Mouse (Mus musculus) midbrain, embryonic 11.5 days (tissue): Measurements from ENCODE around the gene Gins2. TPM values are rescaled to one million over a fixed set of nuclear protein-coding genes. Genes with fewer than 3 reads are reported as not detected.
A peak's percentile ranks its signal among the peaks of the same experiment; 100 is the strongest.

Experiments used
- ATAC-seq: fragments of 200-750 bp; cut with Nextera tagmentation; 2 replicates; pipeline ENCODE4 v1.8.0; 2017; ENCODE audit warnings: moderate TSS enrichment, moderate library complexity; ENCODE audit not compliant: low FRiP score
- DNase-seq: peaks from one replicate; pipeline ENCODE4 v3.0.0; 2015; ENCODE audit warnings: low spot score; ENCODE audit errors: missing footprints
- H3K27ac ChIP-seq: fragments of 300-500 bp; sonication (generic); 2 replicates; pipeline ENCODE4 v1.5.1; 2014; ENCODE audit warnings: low read depth, low read length
- H3K27me3 ChIP-seq: fragments of 300-500 bp; sonication (generic); 2 replicates; pipeline ENCODE4 v1.6.1; 2014; ENCODE audit warnings: mild to moderate bottlenecking, low read length, moderate library complexity, mixed read lengths; ENCODE audit not compliant: control insufficient read depth, insufficient read depth
- H3K36me3 ChIP-seq: fragments of 300-500 bp; sonication (generic); 2 replicates; pipeline ENCODE4 v1.6.1; 2014; ENCODE audit warnings: mild to moderate bottlenecking, low read length, moderate library complexity, mixed read lengths; ENCODE audit not compliant: control insufficient read depth, insufficient read depth
- H3K4me1 ChIP-seq: fragments of 300-500 bp; sonication (generic); 2 replicates; pipeline ENCODE4 v1.6.1; 2014; ENCODE audit warnings: low read length; ENCODE audit not compliant: control insufficient read depth, insufficient read depth
- H3K4me2 ChIP-seq: fragments of 300-500 bp; sonication (generic); 2 replicates; pipeline ENCODE4 v1.6.1; 2014; ENCODE audit warnings: mild to moderate bottlenecking, moderate library complexity
- H3K4me3 ChIP-seq: fragments of 300-500 bp; sonication (generic); 2 replicates; pipeline ENCODE4 v1.5.1; 2014; ENCODE audit warnings: low read depth, low read length
- H3K9ac ChIP-seq: fragments of 300-500 bp; sonication (generic); 2 replicates; pipeline ENCODE4 v1.6.1; 2014; ENCODE audit warnings: low read length
- H3K9me3 ChIP-seq: fragments of 300-500 bp; sonication (generic); 2 replicates; pipeline ENCODE4 v1.6.1; 2016; ENCODE audit warnings: low read length; ENCODE audit not compliant: control insufficient read depth
- WGBS: fragments of 180-500 bp; shearing (Covaris S2); extraction: QIAGEN DNeasy Blood & Tissue Kit; methylation state at CpG from one replicate; pipeline ENCODE4 v1.1.7; 2014; 5-methylcytosine and 5-hydroxymethylcytosine counted together
- polyA plus RNA-seq: library from polyadenylated mRNA; unstranded; fragments of >200 nt; fragmentation: Nextera tagmentation; extraction: Ambion mirVana; gene quantifications from 2 replicates; pipeline ENCODE4 v1.2.1, GENCODE M21; 2014

Gene Gins2
- polyA plus RNA-seq, 1 experiment from 2014 or later: 120 TPM

DNA sequence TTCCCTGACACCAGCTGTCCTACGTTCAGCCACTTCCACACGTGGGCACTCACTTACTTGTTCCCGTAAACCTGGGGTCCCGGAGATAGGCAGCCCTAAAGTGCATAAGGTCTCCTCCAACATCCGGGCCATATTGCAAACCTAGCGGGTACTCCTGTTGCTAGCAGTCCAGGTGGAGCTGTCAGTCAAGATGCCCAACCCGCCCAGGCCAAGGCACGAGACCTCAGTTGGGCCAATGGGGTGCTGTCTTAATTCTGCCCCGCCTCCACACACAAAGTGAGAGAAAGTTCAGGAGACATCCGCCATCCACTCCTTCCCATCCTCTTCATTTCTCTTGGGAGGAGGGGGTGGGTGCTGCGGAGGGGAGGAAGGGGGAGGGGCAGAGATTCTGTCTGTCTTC lies 37.4 kb upstream of the Gins2 start:
- WGBS: 64% methylated on average over 11 of the region's 11 CpGs
- Histone ChIP-seq H3K4me2 (no peak overlapping the region), H3K36me3 (no peaks in the 10 kb centered on the region), H3K4me1 (peaks cover 7% of the 10 kb centered on the region; the same call in 1 of the 2 replicates), H3K27ac (no peak overlapping the region), H3K27me3 (no peaks in the 10 kb centered on the region; the same call in 1 of the 2 replicates), H3K4me3 (no peak overlapping the region), H3K9me3 (no peaks in the 10 kb centered on the region), H3K9ac (no peak overlapping the region)
- DNase-seq (no peak), ATAC-seq (no peak)

- WGBS: 21% methylated on average over 2 of the region's 2 CpGs
- ATAC-seq: no peak
- Histone ChIP-seq H3K36me3 (no peaks in the 10 kb centered on the region), H3K4me1 (peaks cover 14% of the 10 kb centered on the region), H3K4me3 (no peak overlapping the region), H3K9ac (no peak overlapping the region), H3K27me3 (no peaks in the 10 kb centered on the region), H3K4me2 (no peak overlapping the region), H3K9me3 (no peaks in the 10 kb centered on the region), H3K27ac (no peak overlapping the region)
- no peak for DNase-seq
Observed at GRCm38 (mm10) chr8:120623608-120624007, 34.5 kb upstream of the Gins2 start.

DNA sequence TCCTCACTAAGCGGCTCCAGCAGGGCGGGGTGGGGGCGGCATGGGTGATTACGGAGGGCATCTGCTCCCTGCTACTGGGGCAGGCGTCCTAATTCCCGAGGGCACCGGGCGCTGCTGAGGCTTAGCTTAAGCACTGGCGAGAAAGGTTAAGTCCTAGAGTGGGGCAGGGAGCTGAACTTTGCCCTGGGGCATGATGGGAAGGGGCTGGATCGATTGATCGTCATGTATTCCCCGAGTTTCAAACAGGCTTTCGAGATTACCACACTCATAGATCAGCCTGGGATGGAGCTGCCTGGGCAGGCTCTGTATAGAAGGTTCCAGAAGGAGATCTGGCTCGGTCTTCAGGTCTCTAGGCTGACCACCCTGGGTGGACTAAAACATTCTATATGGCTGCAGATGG lies 33.1 kb upstream of the Gins2 start:
- ATAC-seq (no peak), DNase-seq (no peak)
- H3K36me3 ChIP-seq: no peaks in the 10 kb centered on the region
- peaks cover 25% of the 10 kb centered on the region for H3K4me1 ChIP-seq
- no peak overlapping the region for H3K4me2 ChIP-seq
- no peaks in the 10 kb centered on the region for H3K27me3 ChIP-seq
- H3K4me3 ChIP-seq: no peak overlapping the region
- no peak overlapping the region for H3K9ac ChIP-seq
- WGBS: 44% methylated on average over 14 of the region's 14 CpGs
- H3K9me3 ChIP-seq: no peaks in the 10 kb centered on the region
- no peak overlapping the region for H3K27ac ChIP-seq

GRCm38 (mm10) chr8:120620441-120620840 lies 31.3 kb upstream of the Gins2 start:
- Histone ChIP-seq H3K9me3 (no peaks in the 10 kb centered on the region), H3K4me1 (peaks cover 37% of the 10 kb centered on the region), H3K9ac (peak overlapping the region; percentile 24; the same call in 1 of the 2 replicates), H3K27ac (0 out of 2 replicates have a peak overlapping the region, but pooled peaks have one; percentile 14), H3K36me3 (no peaks in the 10 kb centered on the region), H3K4me3 (no peak overlapping the region), H3K4me2 (no peak overlapping the region), H3K27me3 (no peaks in the 10 kb centered on the region)
- no peak for DNase-seq
- no peak for ATAC-seq
- WGBS: 36% methylated on average over 7 of the region's 7 CpGs

GRCm38 (mm10) chr8:120619235-120620180 lies 30.4 kb upstream of the Gins2 start:
- no peak overlapping the region for H3K4me2 ChIP-seq
- no peaks in the 10 kb centered on the region for H3K36me3 ChIP-seq
- ATAC-seq (no peak), DNase-seq (no peak)
- no peak overlapping the region for H3K4me3 ChIP-seq
- no peaks in the 10 kb centered on the region for H3K9me3 ChIP-seq
- H3K4me1 ChIP-seq: peaks cover 37% of the 10 kb centered on the region
- peak overlapping the region; percentile 24; the same call in 1 of the 2 replicates for H3K9ac ChIP-seq
- WGBS: 72% methylated on average over 11 of the region's 11 CpGs
- no peak overlapping the region for H3K27ac ChIP-seq
- H3K27me3 ChIP-seq: no peaks in the 10 kb centered on the region

GRCm38 (mm10) chr8:120618110-120618509 lies 29.0 kb upstream of the Gins2 start:
- H3K9ac ChIP-seq: peak overlapping the region; percentile 31
- H3K36me3 ChIP-seq: no peaks in the 10 kb centered on the region
- no peaks in the 10 kb centered on the region for H3K9me3 ChIP-seq
- H3K4me3 ChIP-seq: no peak overlapping the region
- H3K27ac ChIP-seq: peak overlapping the region; percentile 27
- peaks cover 33% of the 10 kb centered on the region for H3K4me1 ChIP-seq
- peak overlapping the region; percentile 3; the same call in 1 of the 2 replicates for H3K4me2 ChIP-seq
- ATAC-seq (peak; percentile 57), DNase-seq (peak; percentile 99)
- 1% methylated on average over 6 of the region's 6 CpGs for WGBS
- H3K27me3 ChIP-seq: no peaks in the 10 kb centered on the region

- peaks cover 31% of the 10 kb centered on the region for H3K4me1 ChIP-seq
- H3K4me2 ChIP-seq: no peak overlapping the region
- DNase-seq: no peak
Observed at GRCm38 (mm10) chr8:120616663-120617626, 27.8 kb upstream of the Gins2 start.

DNA sequence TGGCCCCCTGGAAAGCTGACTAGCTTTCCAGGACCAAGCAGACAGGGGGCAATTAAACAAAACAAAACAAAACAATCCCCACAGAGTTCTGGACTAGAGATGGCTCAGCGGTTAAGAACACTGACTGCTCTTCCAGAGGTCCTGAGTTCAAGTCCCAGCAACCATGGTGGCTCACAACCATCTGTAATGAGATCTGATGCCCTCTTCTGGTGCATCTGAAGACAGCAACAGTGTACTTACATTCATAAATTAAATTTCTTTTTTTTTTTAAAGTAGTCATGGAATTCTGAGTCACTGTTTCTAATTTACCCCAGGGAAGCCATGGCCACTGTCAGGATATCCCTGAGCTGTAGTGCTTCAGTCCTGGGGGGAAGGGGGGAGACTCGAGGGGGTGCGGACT lies 25.4 kb upstream of the Gins2 start:
- peaks cover 23% of the 10 kb centered on the region for H3K4me1 ChIP-seq
- H3K4me3 ChIP-seq: no peak overlapping the region
- no peak overlapping the region for H3K9ac ChIP-seq
- no peaks in the 10 kb centered on the region for H3K27me3 ChIP-seq
- ATAC-seq (no peak), DNase-seq (no peak)
- no peaks in the 10 kb centered on the region for H3K9me3 ChIP-seq
- no peak overlapping the region for H3K27ac ChIP-seq
- 88% methylated on average over 3 of the region's 3 CpGs for WGBS
- H3K4me2 ChIP-seq: no peak overlapping the region
- no peaks in the 10 kb centered on the region for H3K36me3 ChIP-seq

More at GRCm38 (mm10) chr8:120616663-120617626, 27.8 kb upstream of the Gins2 start:
- Histone ChIP-seq H3K9ac (no peak overlapping the region), H3K27me3 (no peaks in the 10 kb centered on the region), H3K27ac (peak overlapping the region; percentile 70), H3K4me3 (no peak overlapping the region), H3K36me3 (no peaks in the 10 kb centered on the region), H3K9me3 (no peaks in the 10 kb centered on the region)
- WGBS: 15% methylated on average over 7 of the region's 8 CpGs
- peak; percentile 76 for ATAC-seq
